Mouse (Mus musculus): Measurements from ENCODE around the gene Foxd3.

- TF ChIP-seq CTCF (IDR thresholded peaks at IDR 0.05; ENCODE audit: low read depth, low read length) (no peak), POLR2A (IDR thresholded peaks at IDR 0.05; ENCODE audit: insufficient read depth, low read length) (no peak), EP300 (IDR thresholded peaks at IDR 0.05; ENCODE audit: insufficient read depth, low read depth, low read length) (peak; percentile 74; the same call in 1 of the 2 replicates)
Measured at GRCm38 (mm10) chr4:99636038-99636437, 20.1 kb upstream of the Foxd3 start.

Measured in ES-Bruce4 (cell line).